Mouse (Mus musculus) kidney, adult 2 months (tissue): ENCODE data around the gene Rnf8.

Source experiments
- CTCF ChIP-seq: fragments of 200-500 bp; conservative IDR thresholded peaks from 2 replicates; pipeline ENCODE4 v1.5.1; 2011; ENCODE audit warnings: low read depth, mild to moderate bottlenecking, control low read depth, low read length, moderate library complexity, mixed read lengths; ENCODE audit not compliant: insufficient read depth, insufficient read length
- POLR2A ChIP-seq: fragments of 200-500 bp; IDR thresholded peaks from one replicate; pipeline ENCODE4 v1.6.1; 2011; ENCODE audit warnings: low read depth, low read length, control low read depth

DNA sequence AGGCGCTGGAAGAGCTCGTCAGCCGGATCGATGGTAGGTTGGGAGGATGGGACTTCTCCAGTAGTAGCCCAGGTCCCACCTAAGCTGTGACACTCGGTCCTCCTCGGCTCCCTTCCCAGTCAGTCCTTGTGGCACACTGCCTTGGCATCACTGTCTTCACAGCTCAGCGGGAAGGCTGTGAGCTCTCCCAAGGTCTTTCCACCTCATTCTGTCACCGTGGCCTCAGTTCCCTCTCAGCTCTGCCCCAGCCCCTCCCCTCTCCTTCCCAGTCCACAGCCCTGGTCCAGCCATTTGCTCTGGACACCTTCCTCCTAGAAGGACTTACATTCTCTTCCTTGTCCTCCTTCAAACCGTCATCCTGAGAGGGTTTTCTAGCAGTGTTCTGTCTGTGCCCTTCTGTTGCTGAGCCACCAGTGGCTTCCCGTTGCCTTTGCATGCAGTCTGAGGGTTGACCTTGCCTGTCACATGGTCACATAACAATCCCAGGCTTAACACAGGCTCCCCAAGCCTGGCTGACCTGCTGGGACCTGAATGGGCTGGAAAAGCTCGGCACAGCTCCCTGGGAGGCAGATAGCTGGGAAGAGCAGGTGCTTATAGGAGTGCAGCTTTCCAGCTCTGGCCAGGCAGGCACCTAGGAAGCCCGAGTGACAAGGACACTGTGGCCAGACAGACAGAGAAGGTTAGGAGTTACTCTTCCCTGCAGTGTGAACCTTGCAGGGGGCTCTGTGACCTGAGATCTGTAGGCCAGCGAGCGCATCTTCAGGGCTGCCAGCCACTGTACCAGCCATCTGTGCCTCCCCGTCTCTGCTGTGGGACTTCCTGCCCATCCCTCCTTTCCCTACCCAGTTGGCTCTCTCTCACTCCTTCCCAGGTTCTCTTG, 18.5 kb upstream of the Rnf8 start:
- TF ChIP-seq CTCF (no peak), POLR2A (no peak)
